Mouse (Mus musculus): ENCODE measurements around the gene Igfbp6.

Igfbp6 gene

DNA sequence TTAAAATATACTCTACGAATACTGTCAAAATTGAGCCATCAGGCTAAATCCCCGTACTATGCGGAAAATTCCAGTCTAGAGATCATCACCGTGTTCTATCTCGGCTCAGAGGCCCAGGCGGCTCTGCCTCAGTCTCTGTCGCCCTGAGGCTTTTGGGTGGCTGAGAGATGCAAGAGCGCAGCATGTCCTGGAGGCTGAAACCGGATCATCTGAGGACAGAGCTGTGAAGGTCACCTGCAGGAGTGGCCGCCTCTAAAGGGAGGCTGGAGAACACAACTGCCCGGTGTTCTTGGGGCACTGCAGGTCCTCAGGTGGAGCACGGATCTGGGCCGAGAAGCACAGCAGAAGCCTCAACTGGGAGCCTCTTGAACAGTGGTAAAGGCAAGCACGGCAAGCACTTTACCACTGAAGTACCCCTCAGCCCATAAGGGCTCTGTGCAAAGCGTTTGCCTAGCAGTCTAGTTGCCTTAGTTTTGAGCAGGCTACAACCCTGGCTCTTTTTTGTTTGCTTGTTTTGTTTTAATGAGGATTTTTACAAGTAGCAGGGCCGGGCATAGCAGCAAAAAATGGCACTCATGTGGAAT is 31.7 kb downstream of the Igfbp6 start:
- DNase-seq (ENCODE audit: low spot score in 2 of 2) = no peak

GRCm38 (mm10) chr15:102176571-102177316 is 32.6 kb downstream of the Igfbp6 start:
- no peak for DNase-seq (ENCODE audit: low spot score in 2 of 2)

DNA sequence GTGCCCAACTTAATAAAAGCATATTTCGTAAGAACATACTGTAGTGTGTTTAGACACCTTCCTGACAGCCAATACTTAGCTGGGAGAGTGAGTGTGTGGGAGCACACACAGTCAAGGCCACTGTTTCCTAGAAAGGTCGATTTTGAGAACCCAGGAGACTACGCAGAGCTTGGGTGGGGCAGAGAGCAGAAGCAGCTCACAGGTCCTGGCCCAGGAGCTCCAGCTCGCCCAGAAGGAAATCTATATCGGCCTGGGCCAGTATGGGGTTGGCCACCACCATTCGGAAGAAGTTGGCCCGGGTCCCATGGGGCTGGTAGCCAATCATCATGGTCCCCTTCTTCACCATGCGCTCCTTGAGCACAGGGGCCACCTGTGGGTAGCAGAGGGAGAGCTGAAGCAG is 33.3 kb downstream of the Igfbp6 start:
- DNase-seq (ENCODE audit: low spot score in 2 of 2) = no peak

GRCm38 (mm10) chr15:102178279-102178678 is 34.1 kb downstream of the Igfbp6 start:
- peak; percentile 80 to 93 for DNase-seq (ENCODE audit: low spot score in 2 of 2)

DNA sequence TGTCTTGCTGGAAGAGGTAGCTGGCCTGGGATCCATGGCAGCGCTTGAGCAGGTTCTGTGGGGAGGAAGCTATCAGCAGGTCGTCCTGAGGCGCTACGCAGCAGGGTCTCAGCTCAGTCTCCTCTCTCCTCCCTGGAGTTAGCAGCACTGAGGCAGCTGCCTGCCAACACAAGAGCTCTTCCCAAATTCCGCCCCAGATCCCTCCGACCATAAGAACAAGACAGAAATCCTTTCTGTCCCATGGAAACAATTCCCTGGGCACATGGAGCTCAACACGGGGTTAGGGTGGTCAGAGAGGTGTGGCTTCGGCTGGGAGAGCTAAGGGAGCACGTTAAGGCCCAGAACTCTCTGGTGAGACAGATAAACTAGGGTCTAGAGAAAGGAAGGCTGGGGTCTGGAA is 34.9 kb downstream of the Igfbp6 start:
- no peak for DNase-seq (ENCODE audit: low spot score in 2 of 2)

DNA sequence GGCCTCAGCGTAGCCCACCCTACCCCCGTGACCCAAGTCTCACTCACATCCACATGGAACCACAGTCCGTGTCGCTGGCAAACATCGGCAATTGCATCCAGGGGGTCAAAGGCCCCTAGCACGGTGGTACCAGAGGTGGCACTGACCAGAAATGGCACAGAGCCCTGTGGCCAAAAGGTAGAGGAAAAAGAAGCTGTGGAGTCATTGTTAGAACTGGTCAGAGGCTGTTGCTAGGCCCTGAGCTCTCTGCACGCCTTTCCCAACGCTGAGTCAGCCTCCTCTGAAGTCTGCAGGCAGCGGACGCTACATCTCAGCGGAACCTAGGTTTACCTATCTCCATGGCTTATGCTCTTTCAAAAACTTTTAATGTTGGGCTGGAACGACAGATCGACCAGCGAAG is 35.8 kb downstream of the Igfbp6 start:
- DNase-seq (ENCODE audit: low spot score in 2 of 2) = no peak

- DNase-seq (ENCODE audit: low spot score in 2 of 2) = no peak
Measured at GRCm38 (mm10) chr15:102183076-102183475, 38.9 kb downstream of the Igfbp6 start.

GRCm38 (mm10) chr15:102186239-102186638 is 42.1 kb downstream of the Igfbp6 start:
- DNase-seq (ENCODE audit: low spot score in 2 of 2) = no peak

- DNase-seq (ENCODE audit: low spot score in 2 of 2) = no peak
Measured at GRCm38 (mm10) chr15:102188096-102188495, 43.9 kb downstream of the Igfbp6 start.

DNA sequence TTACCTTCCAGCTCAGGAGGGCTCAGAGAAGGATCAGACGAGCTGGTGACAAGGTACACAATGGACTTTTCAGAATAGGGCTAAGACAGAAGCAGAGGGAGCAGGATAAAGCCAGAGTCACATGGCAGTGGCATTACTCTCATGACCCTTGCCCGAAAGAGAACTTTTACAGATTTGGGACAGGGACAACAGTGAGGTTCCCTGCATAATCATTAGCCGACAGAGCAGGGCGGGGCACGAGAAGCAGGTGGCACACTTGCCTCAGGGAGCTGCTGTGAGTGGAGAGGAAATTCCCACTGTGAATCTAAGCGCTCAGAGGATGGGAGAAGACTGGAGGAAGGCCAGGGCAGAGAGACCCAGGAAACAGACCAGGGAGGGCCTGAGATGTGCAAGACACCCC is 44.7 kb downstream of the Igfbp6 start:
- no peak for DNase-seq (ENCODE audit: low spot score in 2 of 2)

- no peak for DNase-seq (ENCODE audit: low spot score in 2 of 2)
Measured at GRCm38 (mm10) chr15:102191699-102192098, 47.5 kb downstream of the Igfbp6 start.

DNA sequence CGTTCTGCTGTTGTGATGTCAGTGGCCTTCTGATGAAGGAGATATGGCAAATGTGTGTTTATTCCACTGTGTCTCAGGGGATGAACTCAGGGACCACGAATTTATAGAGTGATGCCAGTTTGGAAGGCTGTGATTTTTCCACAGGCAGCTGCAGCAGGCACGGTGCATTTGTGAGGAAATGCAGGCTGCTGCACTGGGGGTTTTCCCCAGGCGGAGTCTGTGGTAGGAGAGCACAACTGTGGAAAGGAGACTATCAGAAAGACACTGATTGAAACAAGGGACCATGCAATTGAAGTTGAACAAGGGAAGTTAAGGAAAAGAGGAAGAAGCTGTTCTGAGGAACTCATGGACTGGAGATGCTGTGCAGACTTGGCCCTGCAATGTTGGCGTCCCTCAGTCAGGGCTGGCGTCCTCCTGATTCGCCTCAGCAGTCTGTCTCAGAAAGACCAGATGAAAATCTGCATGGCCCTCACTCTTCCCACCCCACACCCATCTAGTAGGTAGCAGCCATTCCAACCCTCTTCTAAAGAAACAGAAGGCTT is 48.2 kb downstream of the Igfbp6 start:
- no peak for DNase-seq (ENCODE audit: low spot score in 2 of 2)

DNA sequence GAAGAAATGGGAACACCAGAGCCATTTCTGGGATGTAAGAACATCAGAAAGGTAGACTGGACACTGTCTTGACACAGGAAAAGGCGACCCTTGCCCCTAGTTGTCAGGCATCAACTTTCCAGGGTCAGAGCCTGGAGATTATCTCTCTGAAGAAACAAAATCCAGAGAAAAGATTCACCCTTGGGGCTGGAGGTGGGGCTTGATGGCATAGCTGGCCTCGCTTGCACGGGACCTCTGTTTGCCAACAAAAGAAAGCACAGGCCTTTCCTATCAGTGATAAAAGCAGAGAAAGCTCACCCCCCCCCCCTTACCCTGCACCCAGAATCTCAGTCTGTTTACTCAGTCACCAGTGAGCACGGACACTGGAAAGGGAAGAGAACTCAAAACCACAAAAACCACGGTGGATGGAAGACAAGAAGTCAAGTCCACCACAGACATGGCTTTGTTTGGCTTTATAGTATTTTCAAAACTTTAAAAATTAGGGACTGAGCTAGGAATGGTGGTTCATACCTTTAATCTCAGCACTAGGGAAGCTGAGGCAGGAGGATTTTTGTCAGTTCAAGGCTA is 48.7 kb downstream of the Igfbp6 start:
- DNase-seq (ENCODE audit: low spot score in 2 of 2) = no peak

GRCm38 (mm10) chr15:102193652-102194051 is 49.5 kb downstream of the Igfbp6 start:
- no peak for DNase-seq (ENCODE audit: low spot score in 2 of 2)

GRCm38 (mm10) chr15:102194439-102194838 is 50.3 kb downstream of the Igfbp6 start:
- no peak for DNase-seq (ENCODE audit: low spot score in 2 of 2)

DNA sequence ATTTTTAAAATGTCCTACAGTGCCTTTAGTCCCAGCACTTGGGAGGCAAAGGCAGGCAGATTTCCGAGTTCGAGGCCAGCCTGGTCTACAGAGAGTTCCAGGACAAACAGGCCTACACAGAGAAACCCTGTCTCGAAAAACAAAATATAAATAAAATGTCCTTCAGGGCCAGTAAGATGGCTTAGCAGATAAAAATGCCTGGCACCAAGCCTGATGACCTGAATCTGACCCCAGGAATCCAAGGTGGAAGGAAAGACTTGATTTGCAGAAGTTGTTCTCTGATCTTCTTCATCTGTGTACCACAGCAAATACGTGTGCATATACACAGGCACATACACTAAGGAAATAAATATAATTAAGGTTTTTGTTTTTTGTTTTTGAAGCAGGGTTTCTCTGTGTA is 51.2 kb downstream of the Igfbp6 start:
- DNase-seq (ENCODE audit: low spot score in 2 of 2) = no peak

DNA sequence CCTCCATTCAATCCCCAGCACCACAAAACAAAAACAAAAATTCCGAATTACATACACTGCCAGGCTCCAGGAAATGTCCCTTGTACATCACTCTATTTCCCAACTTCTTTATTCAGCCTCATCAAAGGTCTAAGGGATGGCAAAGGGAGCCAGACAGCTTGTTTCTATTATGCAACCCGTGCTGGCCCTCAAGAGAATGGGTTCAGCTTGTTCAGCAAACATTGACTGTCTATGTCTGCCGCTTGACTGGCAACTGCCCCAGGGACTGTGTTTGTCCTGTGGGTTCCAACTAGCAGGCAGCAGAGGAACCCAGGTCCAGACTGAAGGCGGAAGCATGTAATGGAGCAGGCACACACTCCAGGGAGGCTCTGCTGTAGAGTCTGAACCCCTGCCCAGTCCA is 54.7 kb downstream of the Igfbp6 start:
- DNase-seq (ENCODE audit: low spot score in 2 of 2) = no peak

Measured in spleen, postnatal 4 days (tissue).